Mouse (Mus musculus) heart, embryonic 12.5 days (tissue): Measurements from ENCODE around the gene Itgb6. TPM values are rescaled to one million over a fixed set of nuclear protein-coding genes. Genes with fewer than 3 reads are reported as not detected.
A peak's percentile ranks its signal among the peaks of the same experiment; 100 is the strongest.

ENCODE experiments used
- ATAC-seq: fragments of 200-750 bp; cut with Nextera tagmentation; 2 replicates; pipeline ENCODE4 v1.8.0; 2017; ENCODE audit warnings: moderate TSS enrichment, moderate library complexity; ENCODE audit not compliant: insufficient number of reproducible peaks, low FRiP score
- H3K27ac ChIP-seq: fragments of 300-500 bp; sonication (generic); 2 replicates; pipeline ENCODE4 v1.5.1; 2016; ENCODE audit warnings: mild to moderate bottlenecking, moderate library complexity; ENCODE audit not compliant: poor library complexity, severe bottlenecking
- H3K27me3 ChIP-seq: fragments of 300-500 bp; sonication (generic); replicated peaks from 2 replicates; pipeline ENCODE4 v1.6.1; 2016; ENCODE audit warnings: mild to moderate bottlenecking, moderate library complexity
- H3K36me3 ChIP-seq: fragments of 300-500 bp; sonication (generic); 2 replicates; pipeline ENCODE4 v1.6.1; 2016; ENCODE audit warnings: mild to moderate bottlenecking, moderate library complexity
- H3K4me1 ChIP-seq: fragments of 300-500 bp; sonication (generic); replicated peaks from 2 replicates; pipeline ENCODE4 v1.6.1; 2016; ENCODE audit warnings: mild to moderate bottlenecking
- H3K4me2 ChIP-seq: fragments of 300-500 bp; sonication (generic); 2 replicates; pipeline ENCODE4 v1.6.1; 2016; ENCODE audit warnings: mild to moderate bottlenecking, moderate library complexity
- H3K4me3 ChIP-seq: fragments of 300-500 bp; sonication (generic); 2 replicates; pipeline ENCODE4 v1.5.1; 2016; ENCODE audit warnings: mild to moderate bottlenecking
- H3K9ac ChIP-seq: fragments of 300-500 bp; sonication (generic); 2 replicates; pipeline ENCODE4 v1.6.1; 2016; ENCODE audit warnings: mild to moderate bottlenecking, moderate library complexity
- H3K9me3 ChIP-seq: fragments of 300-500 bp; sonication (generic); replicated peaks from 2 replicates; pipeline ENCODE4 v1.6.1; 2016; ENCODE audit warnings: mild to moderate bottlenecking, moderate library complexity
- WGBS: fragments of 180-500 bp; shearing (Covaris S2); methylation state at CpG from one replicate; pipeline ENCODE4 v1.1.7; 2016; 5-methylcytosine and 5-hydroxymethylcytosine counted together
- polyA plus RNA-seq: library from polyadenylated mRNA; unstranded; fragments of >200 nt; fragmentation: Nextera tagmentation; extraction: Ambion mirVana; gene quantifications from 2 replicates; pipeline ENCODE4 v1.2.1, GENCODE M21; 2016

The Itgb6 gene
- 0.14 and 0.17 TPM in 2 replicates for polyA plus RNA-seq

DNA sequence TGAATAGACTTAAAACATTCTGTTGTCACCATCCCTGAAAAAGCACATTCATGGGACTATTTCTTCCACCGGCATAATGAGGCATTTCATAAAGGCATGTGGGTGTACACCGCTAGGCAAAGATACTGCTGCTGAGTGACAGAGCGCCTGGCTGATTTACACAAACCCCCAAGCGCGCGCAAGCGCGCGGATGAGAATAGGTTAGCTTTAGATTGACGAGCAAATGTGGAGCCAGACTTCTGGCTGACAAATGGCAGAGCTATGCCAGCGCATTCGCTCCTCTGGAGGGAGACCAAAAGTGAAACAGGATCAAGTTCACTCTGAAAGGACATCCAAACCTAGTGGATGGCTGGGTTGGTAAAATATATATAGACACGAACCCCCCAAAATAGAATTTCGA lies at the start of gene Itgb6:
TSS of gene Itgb6 (minus strand) at position 130 of the 400 bp plus-strand sequence.
- WGBS = 49% methylated on average over 14 of the region's 14 CpGs
- Histone ChIP-seq H3K4me3 (peak within 1 kb of the TSS; percentile 1; the same call in 1 of the 2 replicates), H3K4me1 (peaks cover 26% of the 10 kb centered on the region), H3K36me3 (no peaks in the 10 kb centered on the region), H3K9ac (no peak within 1 kb of the TSS), H3K27me3 (no peaks in the 10 kb centered on the region), H3K9me3 (no peaks in the 10 kb centered on the region), H3K4me2 (peak within 1 kb of the TSS; percentile 53), H3K27ac (peak within 1 kb of the TSS; percentile 59)
- no peak for ATAC-seq

DNA sequence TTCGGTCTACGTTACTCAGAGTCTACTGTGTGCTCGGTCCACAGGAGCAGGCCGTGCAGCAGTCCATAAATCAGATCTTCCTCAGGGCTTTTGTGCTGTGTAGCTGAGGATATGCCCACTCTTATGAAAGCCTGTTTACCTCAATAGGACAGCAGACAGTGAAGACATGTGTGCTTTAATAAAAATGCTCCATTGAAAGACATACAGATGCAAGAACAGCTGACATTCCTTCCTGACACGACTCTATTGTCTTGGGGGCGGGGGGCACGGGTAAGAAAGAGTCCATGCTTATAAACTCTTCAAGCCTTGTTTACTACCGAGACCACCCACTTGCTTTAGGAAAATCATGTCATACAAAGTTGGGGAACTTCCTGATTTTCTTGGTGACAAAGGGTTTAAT lies 44.0 kb upstream of the Itgb6 start:
- no peak overlapping the region for H3K4me2 ChIP-seq
- H3K27ac ChIP-seq = no peak overlapping the region
- no peaks in the 10 kb centered on the region for H3K27me3 ChIP-seq
- no peak overlapping the region for H3K9ac ChIP-seq
- peaks cover 19% of the 10 kb centered on the region for H3K4me1 ChIP-seq
- WGBS = 86% methylated on average over 8 of the region's 8 CpGs
- no peak for ATAC-seq
- peaks cover 8% of the 10 kb centered on the region for H3K9me3 ChIP-seq
- H3K4me3 ChIP-seq = no peak overlapping the region
- peaks cover 73% of the 10 kb centered on the region for H3K36me3 ChIP-seq

DNA sequence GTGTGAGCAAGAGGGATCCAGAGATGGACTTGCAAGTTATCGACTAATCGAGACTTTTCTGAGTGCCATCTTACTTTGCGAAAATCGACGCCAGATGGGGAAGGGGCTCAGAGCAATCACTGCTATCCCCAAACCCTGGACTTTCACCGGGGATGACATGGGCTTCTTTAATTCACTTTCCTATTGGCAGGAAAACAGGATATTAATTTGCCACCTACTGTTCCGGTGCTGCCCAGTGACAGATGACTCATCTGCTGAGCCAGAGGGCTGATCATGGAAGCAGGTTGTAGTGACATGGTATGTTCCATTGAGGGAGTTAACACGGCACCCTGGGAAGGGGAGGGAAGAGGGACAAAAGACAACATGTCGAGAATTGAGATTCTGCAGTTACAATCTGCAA lies 33.8 kb upstream of the Itgb6 start:
- no peaks in the 10 kb centered on the region for H3K9me3 ChIP-seq
- H3K27me3 ChIP-seq = no peaks in the 10 kb centered on the region
- H3K9ac ChIP-seq = no peak overlapping the region
- no peak overlapping the region for H3K4me2 ChIP-seq
- no peak overlapping the region for H3K4me3 ChIP-seq
- peaks cover 3% of the 10 kb centered on the region; the same call in 1 of the 2 replicates for H3K4me1 ChIP-seq
- no peak for ATAC-seq
- WGBS = 86% methylated on average over 9 of the region's 9 CpGs
- no peak overlapping the region for H3K27ac ChIP-seq
- H3K36me3 ChIP-seq = peaks cover 71% of the 10 kb centered on the region

DNA sequence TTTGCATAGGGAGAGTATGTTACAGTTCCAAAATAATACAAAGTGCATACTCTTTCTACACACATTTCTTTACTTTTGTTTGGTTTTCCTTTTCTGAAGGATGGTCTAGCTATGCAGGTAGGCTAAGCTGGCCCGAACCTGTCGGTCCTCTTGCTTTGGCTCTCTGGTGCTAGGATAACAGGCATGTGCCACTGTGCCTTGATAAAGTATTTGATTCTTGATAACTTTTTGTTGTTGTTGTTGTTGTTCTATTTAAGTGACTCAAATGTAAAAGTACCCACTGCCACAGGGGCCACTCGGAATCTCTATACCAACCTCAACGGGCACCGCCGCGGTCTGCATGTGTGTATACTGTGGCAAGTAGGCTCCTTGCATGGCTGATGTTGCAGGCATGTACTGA lies 32.7 kb upstream of the Itgb6 start:
- Histone ChIP-seq H3K36me3 (peaks cover 62% of the 10 kb centered on the region), H3K4me2 (no peak overlapping the region), H3K4me1 (peaks cover 3% of the 10 kb centered on the region; the same call in 1 of the 2 replicates), H3K27ac (no peak overlapping the region), H3K9me3 (no peaks in the 10 kb centered on the region), H3K9ac (no peak overlapping the region), H3K27me3 (no peaks in the 10 kb centered on the region), H3K4me3 (no peak overlapping the region)
- WGBS = 96% methylated on average over 7 of the region's 7 CpGs
- ATAC-seq = no peak

DNA sequence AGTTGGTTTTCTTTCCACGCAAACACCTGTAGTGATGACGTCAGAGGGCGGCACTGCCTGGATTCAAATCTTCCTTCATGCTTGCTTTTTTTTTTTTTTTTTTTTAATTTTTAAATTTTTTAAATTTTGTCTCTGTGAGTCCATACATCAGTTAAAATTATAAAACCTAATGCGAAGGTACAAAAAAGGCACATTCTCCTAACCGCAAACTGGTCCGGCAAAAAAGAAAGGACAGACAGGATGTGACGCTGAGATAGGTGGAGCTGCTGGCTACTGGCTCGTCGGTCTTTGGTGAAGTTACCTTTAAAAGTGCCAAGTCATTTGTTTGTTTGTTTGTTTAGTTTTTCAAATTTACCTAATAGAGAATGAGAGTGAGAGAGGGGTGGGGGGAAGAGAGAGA lies 28.8 kb upstream of the Itgb6 start:
- Histone ChIP-seq H3K36me3 (peaks cover 49% of the 10 kb centered on the region), H3K27ac (no peak overlapping the region), H3K4me3 (no peak overlapping the region), H3K9ac (no peak overlapping the region), H3K4me1 (peaks cover 18% of the 10 kb centered on the region), H3K4me2 (no peak overlapping the region), H3K27me3 (no peaks in the 10 kb centered on the region), H3K9me3 (no peaks in the 10 kb centered on the region)
- 93% methylated on average over 9 of the region's 9 CpGs for WGBS
- no peak for ATAC-seq

DNA sequence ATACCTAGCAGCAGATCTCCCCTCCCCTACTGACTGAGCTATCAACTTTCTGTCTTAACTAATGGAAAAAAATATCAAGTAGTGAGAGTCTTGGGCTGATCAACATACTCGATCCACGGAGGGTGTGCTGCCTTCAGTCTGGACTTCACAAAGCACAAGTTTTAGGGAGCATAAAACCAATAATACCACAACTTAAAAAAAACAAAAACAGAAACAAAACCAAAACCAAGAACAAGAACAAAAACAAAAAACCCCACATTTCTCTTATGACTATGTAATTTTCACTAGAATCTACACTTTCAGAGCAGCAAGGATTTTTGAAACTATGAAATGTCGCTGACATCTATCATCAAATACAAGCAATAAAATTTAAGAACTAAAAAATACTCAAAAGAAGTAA lies 28.1 kb upstream of the Itgb6 start:
- H3K9me3 ChIP-seq = no peaks in the 10 kb centered on the region
- no peaks in the 10 kb centered on the region for H3K27me3 ChIP-seq
- ATAC-seq = no peak
- 87% methylated on average over 3 of the region's 3 CpGs for WGBS
- no peak overlapping the region for H3K27ac ChIP-seq
- H3K4me2 ChIP-seq = no peak overlapping the region
- H3K4me1 ChIP-seq = peaks cover 18% of the 10 kb centered on the region
- H3K4me3 ChIP-seq = no peak overlapping the region
- H3K9ac ChIP-seq = no peak overlapping the region
- peaks cover 42% of the 10 kb centered on the region for H3K36me3 ChIP-seq

DNA sequence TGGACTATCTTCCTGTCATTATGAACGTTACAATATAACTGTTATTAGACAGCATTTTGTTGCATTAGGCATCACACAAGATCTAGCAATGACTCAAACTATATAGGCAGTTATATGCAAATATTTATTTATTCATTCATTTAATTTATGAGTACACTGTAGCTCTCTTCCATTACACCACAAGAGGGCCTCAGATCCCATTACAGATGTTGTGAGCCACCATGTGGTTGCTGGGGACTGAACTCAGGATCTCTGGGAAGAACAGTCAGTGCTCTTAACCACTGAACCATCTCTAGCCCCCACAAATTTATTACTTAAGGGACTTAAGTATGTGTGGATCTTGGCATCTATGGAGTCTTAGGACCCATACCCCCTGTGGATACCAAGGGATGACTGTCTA lies 26.1 kb upstream of the Itgb6 start:
- H3K9me3 ChIP-seq = no peaks in the 10 kb centered on the region
- no peak overlapping the region for H3K4me3 ChIP-seq
- H3K27me3 ChIP-seq = no peaks in the 10 kb centered on the region
- ATAC-seq = no peak
- H3K27ac ChIP-seq = no peak overlapping the region
- H3K9ac ChIP-seq = no peak overlapping the region
- H3K36me3 ChIP-seq = peaks cover 23% of the 10 kb centered on the region
- H3K4me1 ChIP-seq = peaks cover 18% of the 10 kb centered on the region
- WGBS = 88% methylated on average over 1 of the region's 1 CpGs
- H3K4me2 ChIP-seq = no peak overlapping the region

DNA sequence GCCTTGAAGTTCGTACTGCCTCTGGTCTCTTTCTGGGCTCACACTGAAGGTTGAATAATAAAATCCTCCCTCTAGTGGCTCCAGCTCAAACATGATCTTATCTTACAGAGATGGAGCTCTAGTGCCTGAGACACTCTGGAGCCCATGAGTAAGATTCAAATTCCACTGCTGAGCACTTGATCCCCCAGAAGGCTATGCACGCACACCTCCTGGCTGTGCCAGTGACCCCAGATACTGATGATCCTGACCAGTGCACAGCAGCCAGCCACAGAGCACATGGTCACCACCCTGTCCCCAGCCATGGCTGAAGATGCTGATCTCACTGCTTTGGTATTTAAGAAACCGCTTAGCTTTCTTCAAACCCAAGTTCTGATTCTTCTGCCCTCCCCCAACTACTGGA lies 25.1 kb upstream of the Itgb6 start:
- Histone ChIP-seq H3K27me3 (no peaks in the 10 kb centered on the region), H3K36me3 (peaks cover 17% of the 10 kb centered on the region), H3K9ac (no peak overlapping the region), H3K4me2 (no peak overlapping the region), H3K4me3 (no peak overlapping the region), H3K27ac (peak overlapping the region; percentile 62), H3K4me1 (peaks cover 18% of the 10 kb centered on the region), H3K9me3 (no peaks in the 10 kb centered on the region)
- WGBS = 19% methylated on average over 3 of the region's 3 CpGs
- ATAC-seq = peak; percentile 66; the same call in 1 of the 2 replicates

DNA sequence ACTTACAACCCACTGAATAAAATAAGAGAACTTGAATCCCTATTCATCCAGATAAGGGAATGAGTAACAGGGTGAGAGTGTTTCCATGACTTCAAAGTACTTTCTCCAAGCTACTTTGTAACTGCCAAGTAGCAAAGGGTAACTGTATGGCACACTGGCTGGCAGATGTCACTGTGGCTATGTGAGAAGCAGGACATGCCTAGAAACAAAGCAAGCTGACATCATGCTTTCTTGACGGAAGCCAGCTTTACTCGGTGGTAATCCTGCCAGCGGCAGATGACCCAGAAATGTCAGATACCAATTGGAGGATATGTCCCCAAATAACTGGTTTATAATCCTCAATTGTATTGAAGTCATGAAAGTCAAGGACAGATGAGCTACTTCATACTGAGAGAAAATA lies 22.2 kb upstream of the Itgb6 start:
- no peaks in the 10 kb centered on the region for H3K9me3 ChIP-seq
- no peak for ATAC-seq
- WGBS = 52% methylated on average over 3 of the region's 3 CpGs

DNA sequence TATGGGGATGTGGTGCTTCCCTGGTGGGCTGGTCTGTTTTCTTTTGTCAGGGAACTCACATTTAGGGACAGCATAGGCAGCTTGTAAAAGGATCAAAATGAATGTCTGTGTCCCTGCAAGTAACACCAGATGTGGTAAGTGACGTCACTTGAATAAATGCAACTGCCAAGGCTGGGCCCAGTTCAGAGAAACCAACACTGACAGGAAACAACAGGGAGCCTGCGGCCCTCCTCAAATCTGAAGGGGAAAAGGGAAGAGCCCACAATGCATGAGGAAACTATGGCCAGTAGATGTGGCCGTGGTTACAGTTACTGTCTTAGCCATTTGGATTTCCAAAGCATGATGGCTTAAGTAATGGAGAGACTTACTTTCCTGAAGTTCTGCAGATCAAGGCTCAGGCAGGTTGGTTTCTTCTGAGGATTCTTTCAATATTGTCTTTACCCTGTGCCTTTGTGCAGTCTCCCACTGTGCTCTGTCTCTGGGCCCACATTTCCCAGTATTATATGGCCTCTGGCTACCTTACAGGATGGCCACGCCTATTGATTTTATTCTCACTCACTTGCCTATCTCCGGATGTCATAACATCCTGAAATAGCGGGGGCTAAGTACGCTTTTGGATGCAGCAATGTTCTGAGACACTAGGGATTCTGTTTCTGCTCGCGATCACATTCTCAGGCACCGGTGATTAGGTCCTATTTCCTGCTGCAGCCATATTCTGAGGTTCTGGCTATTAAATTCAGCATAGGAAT lies 17.1 kb upstream of the Itgb6 start:
- H3K9me3 ChIP-seq = no peaks in the 10 kb centered on the region
- no peaks in the 10 kb centered on the region for H3K36me3 ChIP-seq
- WGBS = 63% methylated on average over 10 of the region's 10 CpGs
- no peaks in the 10 kb centered on the region for H3K27me3 ChIP-seq
- no peak overlapping the region for H3K4me3 ChIP-seq
- no peak overlapping the region for H3K4me2 ChIP-seq
- ATAC-seq = no peak
- H3K9ac ChIP-seq = no peak overlapping the region
- peaks cover 9% of the 10 kb centered on the region for H3K4me1 ChIP-seq
- H3K27ac ChIP-seq = no peak overlapping the region

More for the DNA sequence above, 22.2 kb upstream of the Itgb6 start:
- Histone ChIP-seq H3K36me3 (peaks cover 9% of the 10 kb centered on the region), H3K9ac (no peak overlapping the region), H3K4me2 (no peak overlapping the region), H3K27ac (no peak overlapping the region), H3K27me3 (no peaks in the 10 kb centered on the region), H3K4me1 (peaks cover 22% of the 10 kb centered on the region), H3K4me3 (no peak overlapping the region)

DNA sequence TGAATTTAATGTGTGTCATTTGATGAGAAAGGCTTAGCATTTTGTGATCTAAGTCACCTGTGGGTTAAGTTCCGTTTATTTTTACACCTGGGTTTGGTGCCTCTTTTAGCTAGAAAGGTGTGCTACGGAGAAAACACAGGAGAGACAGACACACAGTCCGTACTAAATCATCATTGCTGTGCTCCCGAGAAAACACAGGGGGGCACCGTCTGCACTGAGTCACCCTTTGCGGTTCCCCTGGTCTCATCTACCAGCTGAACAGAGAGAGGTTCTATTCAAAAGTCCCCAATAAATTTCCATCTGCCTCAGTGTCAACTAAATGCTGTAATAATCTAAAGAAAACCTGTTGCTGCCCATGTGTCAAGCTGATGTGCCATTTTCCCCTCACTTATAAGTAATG lies 8.5 kb upstream of the Itgb6 start:
- peaks cover 23% of the 10 kb centered on the region for H3K4me1 ChIP-seq
- H3K36me3 ChIP-seq = no peaks in the 10 kb centered on the region
- peak overlapping the region; percentile 76; the same call in 1 of the 2 replicates for H3K27ac ChIP-seq
- WGBS = 48% methylated on average over 6 of the region's 6 CpGs
- no peak overlapping the region for H3K9ac ChIP-seq
- no peak for ATAC-seq
- no peaks in the 10 kb centered on the region for H3K9me3 ChIP-seq
- no peaks in the 10 kb centered on the region for H3K27me3 ChIP-seq
- no peak overlapping the region for H3K4me2 ChIP-seq
- H3K4me3 ChIP-seq = no peak overlapping the region

DNA sequence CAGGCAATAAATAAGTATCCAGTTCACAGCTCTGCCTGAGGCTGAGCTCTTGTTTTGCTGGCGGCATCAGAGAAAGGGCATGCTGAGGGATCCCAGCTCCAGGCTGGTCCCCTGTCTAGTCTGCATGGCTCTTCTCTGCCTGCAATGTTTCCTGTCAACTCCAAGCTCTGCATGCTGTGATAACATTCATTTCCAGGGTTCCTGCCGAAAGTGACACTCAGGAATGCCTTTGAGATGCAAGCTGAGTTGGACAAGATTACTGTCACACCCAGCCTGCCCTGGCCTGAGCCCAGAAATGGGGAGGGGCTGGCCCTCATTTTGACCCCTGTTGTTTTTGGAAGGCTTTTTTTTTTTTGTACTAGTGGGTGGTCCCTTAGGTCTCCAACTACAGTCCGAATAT lies 7.6 kb upstream of the Itgb6 start:
- Histone ChIP-seq H3K9me3 (no peaks in the 10 kb centered on the region), H3K27me3 (no peaks in the 10 kb centered on the region), H3K4me3 (no peak overlapping the region), H3K4me1 (peaks cover 23% of the 10 kb centered on the region), H3K27ac (peak overlapping the region; percentile 76), H3K9ac (no peak overlapping the region), H3K36me3 (no peaks in the 10 kb centered on the region), H3K4me2 (peak overlapping the region; percentile 42)
- 6% methylated on average over 3 of the region's 3 CpGs for WGBS
- peak; percentile 76 for ATAC-seq
